Mouse (Mus musculus) MEL (cell line): Measurements from ENCODE around the gene Hfe.

Experiments
- CTCF ChIP-seq, 3 experiments: IDR thresholded peaks in 2 of 3; conservative IDR thresholded peaks in 1 of 3; 2 replicates each; pipeline ENCODE4 v1.5.1; 2011 to 2012; ENCODE audit warnings: low read length in 3 of 3, low read depth in 2 of 3, mild to moderate bottlenecking in 2 of 3, improper control_type of control experiment in 1 of 3, inconsistent platforms in 1 of 3, mixed read lengths in 1 of 3, moderate library complexity in 1 of 3; ENCODE audit not compliant: control insufficient read depth in 1 of 3, insufficient read depth in 1 of 3, poor library complexity in 1 of 3, severe bottlenecking in 1 of 3
- E2F4 ChIP-seq: IDR thresholded peaks from 2 replicates; pipeline ENCODE4 v1.6.1; 2011; ENCODE audit warnings: low read depth, low read length, improper control_type of control experiment, borderline replicate concordance
- GATA1 ChIP-seq: IDR thresholded peaks from 2 replicates; pipeline ENCODE4 v1.6.1; 2011; ENCODE audit warnings: low read depth, low read length, improper control_type of control experiment
- MAFK ChIP-seq: IDR thresholded peaks from 2 replicates; pipeline ENCODE4 v1.6.1; 2011; ENCODE audit warnings: low read depth, mild to moderate bottlenecking, low read length, improper control_type of control experiment, borderline replicate concordance
- MAX ChIP-seq: IDR thresholded peaks from 2 replicates; pipeline ENCODE4 v1.6.1; 2011; ENCODE audit warnings: low read length, improper control_type of control experiment
- POLR2A ChIP-seq, 2 experiments: IDR thresholded peaks; 2 replicates each; pipeline ENCODE4 v1.6.1; 2011 to 2012; ENCODE audit warnings: low read length in 2 of 2, mild to moderate bottlenecking in 2 of 2, control low read depth in 1 of 2, improper control_type of control experiment in 1 of 2, low read depth in 1 of 2, moderate library complexity in 1 of 2; ENCODE audit not compliant: control insufficient read depth in 1 of 2, insufficient read depth in 1 of 2, poor library complexity in 1 of 2

GRCm38 (mm10) chr13:23685121-23685861 is 25.4 kb downstream of the Hfe start:
- no peak for TF ChIP-seq CTCF (IDR thresholded peaks at IDR 0.05 in 2 of 3, conservative IDR thresholded peaks at IDR 0.05 in 1 of 3; ENCODE audit: control insufficient read depth in 1 of 3, insufficient read depth in 1 of 3, low read depth in 2 of 3, low read length in 3 of 3, poor library complexity in 1 of 3, severe bottlenecking in 1 of 3)
- no peak; a peak in 2 of 4 replicates for TF ChIP-seq POLR2A (IDR thresholded peaks at IDR 0.05; ENCODE audit: control insufficient read depth in 1 of 2, insufficient read depth in 1 of 2, low read depth in 1 of 2, low read length in 2 of 2, poor library complexity in 1 of 2)
- no peak for TF ChIP-seq MAX
- no peak for TF ChIP-seq GATA1
- TF ChIP-seq MAFK, result no peak
- TF ChIP-seq E2F4, result no peak
